Mouse (Mus musculus) limb, embryonic 11.5 days (tissue): ENCODE measurements at regions not wholly inside any gene's neighbourhood (a gene's known extent, or its start where the extent isn't known, plus 50 kb on each side); places are given as distances from the start of the nearest gene placed in this dataset.
A peak's percentile ranks its signal among the peaks of the same experiment; 100 is the strongest.

Source experiments
- ATAC-seq: fragments of 200-750 bp; cut with Nextera tagmentation; 2 replicates; pipeline ENCODE4 v1.8.0; 2017; ENCODE audit warnings: low read depth; ENCODE audit not compliant: insufficient number of reproducible peaks, low FRiP score, low TSS enrichment
- DNase-seq: peaks from one replicate; pipeline ENCODE4 v3.0.0-alpha.2; 2015; ENCODE audit warnings: low spot score
- H3K27ac ChIP-seq: fragments of 300-500 bp; sonication (generic); replicated peaks from 2 replicates; pipeline ENCODE4 v1.5.1; 2014; ENCODE audit warnings: low read depth, mild to moderate bottlenecking, low read length
- H3K27me3 ChIP-seq: fragments of 300-500 bp; sonication (generic); 2 replicates; pipeline ENCODE4 v1.6.1; 2014; ENCODE audit warnings: mild to moderate bottlenecking, low read length, mixed read lengths; ENCODE audit not compliant: control insufficient read depth, insufficient read depth
- H3K36me3 ChIP-seq: fragments of 300-500 bp; sonication (generic); 2 replicates; pipeline ENCODE4 v1.6.1; 2014; ENCODE audit warnings: mild to moderate bottlenecking, low read length, moderate library complexity, mixed read lengths; ENCODE audit not compliant: control insufficient read depth, insufficient read depth
- H3K4me1 ChIP-seq: fragments of 300-500 bp; sonication (generic); 2 replicates; pipeline ENCODE4 v1.6.1; 2014; ENCODE audit warnings: low read length, mixed read lengths; ENCODE audit not compliant: control insufficient read depth, insufficient read depth
- H3K4me2 ChIP-seq: fragments of 300-500 bp; sonication (generic); 2 replicates; pipeline ENCODE4 v1.6.1; 2014; ENCODE audit warnings: low read depth, mild to moderate bottlenecking, moderate library complexity; ENCODE audit not compliant: severe bottlenecking
- H3K4me3 ChIP-seq: fragments of 300-500 bp; sonication (generic); 2 replicates; pipeline ENCODE4 v1.5.1; 2014; ENCODE audit warnings: low read depth, low read length
- H3K9ac ChIP-seq: fragments of 300-500 bp; sonication (generic); 2 replicates; pipeline ENCODE4 v1.6.1; 2014; ENCODE audit warnings: mild to moderate bottlenecking, low read length
- H3K9me3 ChIP-seq: fragments of 300-500 bp; sonication (generic); 2 replicates; pipeline ENCODE4 v1.6.1; 2016; ENCODE audit warnings: low read length; ENCODE audit not compliant: control insufficient read depth
- WGBS: fragments of 180-500 bp; shearing (Covaris S2); extraction: QIAGEN DNeasy Blood & Tissue Kit; methylation state at CpG from one replicate; pipeline ENCODE4 v1.1.7; 2014; 5-methylcytosine and 5-hydroxymethylcytosine counted together

DNA sequence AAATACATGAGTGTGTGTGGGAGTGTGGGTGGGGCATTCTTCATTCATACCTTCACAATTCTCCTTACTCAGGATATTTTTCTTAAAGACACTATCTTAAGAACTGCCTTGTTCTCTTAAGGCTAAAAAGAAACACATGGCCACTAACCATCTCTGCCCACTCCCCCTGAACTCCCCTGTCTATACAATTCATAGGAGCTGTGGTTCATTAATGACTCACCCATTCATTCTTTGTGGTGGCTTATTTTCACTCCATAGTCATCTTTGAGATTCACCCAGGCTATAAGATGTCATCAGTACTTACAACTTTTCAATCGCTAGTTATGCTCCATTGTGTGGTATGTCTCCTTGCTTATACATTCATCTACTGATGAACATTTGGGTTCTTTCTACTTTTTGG is 97.7 kb upstream of the Spred1 start:
- no peaks in the 10 kb centered on the region for H3K9me3 ChIP-seq
- H3K4me1 ChIP-seq = peaks cover 5% of the 10 kb centered on the region
- H3K27ac ChIP-seq = no peak overlapping the region
- no peak overlapping the region for H3K4me2 ChIP-seq
- DNase-seq (no peak), ATAC-seq (no peak)
- no peaks in the 10 kb centered on the region for H3K27me3 ChIP-seq
- H3K4me3 ChIP-seq = no peak overlapping the region
- H3K36me3 ChIP-seq = no peaks in the 10 kb centered on the region
- 94% methylated on average over 1 of the region's 1 CpGs for WGBS
- no peak overlapping the region for H3K9ac ChIP-seq

DNA sequence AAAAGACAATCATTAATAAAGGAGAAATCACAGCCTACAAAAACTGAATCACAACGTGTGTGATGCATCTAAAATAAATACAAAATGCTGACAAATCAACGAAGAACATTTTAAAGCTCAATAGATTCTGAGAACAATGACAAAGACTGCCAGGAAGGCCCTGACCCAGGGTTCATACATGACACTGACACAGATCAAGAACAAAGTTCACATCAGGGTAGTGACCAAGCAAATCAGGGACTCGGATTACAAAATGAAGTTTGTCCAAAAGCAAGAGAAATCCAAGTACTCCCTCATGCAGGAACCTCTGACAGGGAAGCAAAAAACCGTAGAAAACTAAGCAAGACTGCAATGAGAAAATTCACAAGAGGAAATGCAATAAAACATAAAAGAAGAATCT is 94.1 kb upstream of the Spred1 start:
- no peak overlapping the region for H3K27ac ChIP-seq
- no peak overlapping the region for H3K4me3 ChIP-seq
- no peaks in the 10 kb centered on the region for H3K9me3 ChIP-seq
- no peaks in the 10 kb centered on the region for H3K27me3 ChIP-seq
- 74% methylated on average over 4 of the region's 4 CpGs for WGBS
- H3K4me1 ChIP-seq = no peaks in the 10 kb centered on the region
- no peak overlapping the region for H3K9ac ChIP-seq
- H3K4me2 ChIP-seq = no peak overlapping the region
- no peaks in the 10 kb centered on the region for H3K36me3 ChIP-seq
- ATAC-seq (no peak), DNase-seq (no peak)

DNA sequence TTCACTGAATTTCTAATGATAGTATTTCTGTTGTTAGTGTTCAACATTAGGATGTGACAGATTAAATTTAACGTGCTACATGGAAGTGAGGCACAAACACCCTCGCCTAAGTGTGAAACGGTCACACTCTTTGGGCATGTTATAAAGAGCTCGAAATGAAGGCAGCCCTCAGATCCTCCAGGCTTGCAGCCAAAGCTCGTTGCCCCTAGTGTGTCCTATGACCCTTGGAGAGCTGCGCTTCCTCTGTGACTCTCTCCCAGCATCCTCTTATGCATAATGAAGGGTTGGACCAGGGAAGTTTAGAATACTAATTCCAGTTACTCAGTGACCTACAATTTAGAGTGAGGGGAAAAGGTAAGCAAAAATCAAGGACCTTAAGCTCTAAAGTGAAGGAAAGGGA is 92.4 kb upstream of the Spred1 start:
- DNase-seq = no peak
- WGBS = 67% methylated on average over 6 of the region's 6 CpGs

DNA sequence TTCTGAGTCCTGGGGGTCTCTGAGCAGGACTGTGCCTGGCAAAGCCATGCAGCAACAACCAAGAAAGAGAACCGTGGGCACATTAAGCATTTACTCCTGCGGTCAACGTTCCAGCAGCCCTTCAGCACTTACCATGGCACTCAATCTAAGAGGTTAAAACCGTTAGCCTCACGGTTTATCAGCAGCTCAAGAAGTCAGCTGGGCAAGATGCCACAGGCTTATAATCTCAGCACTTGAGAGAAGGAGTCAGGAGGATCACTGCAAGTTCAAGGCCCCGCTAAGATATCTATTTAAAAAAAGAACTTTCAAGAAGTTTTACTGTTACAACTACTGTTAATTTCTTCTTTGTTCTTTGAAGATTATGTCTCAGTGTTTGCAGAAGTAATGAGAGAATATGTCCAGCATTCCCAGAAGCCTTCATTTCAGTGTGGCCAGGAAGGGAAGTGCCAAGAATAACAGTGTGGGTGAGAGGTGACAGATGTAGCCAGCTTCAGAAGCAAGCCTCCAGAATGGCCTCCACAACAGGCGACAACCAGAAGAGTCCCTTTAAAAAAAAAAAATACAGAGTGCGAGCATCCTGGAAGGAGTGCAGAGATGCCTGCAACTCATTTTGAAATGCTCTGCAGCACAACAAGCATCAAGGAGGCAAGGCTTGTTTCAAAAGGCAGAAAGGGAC is 84.8 kb upstream of the Spred1 start:
- H3K4me3 ChIP-seq = no peak overlapping the region
- ATAC-seq = no peak
- H3K9ac ChIP-seq = no peak overlapping the region
- no peaks in the 10 kb centered on the region for H3K36me3 ChIP-seq
- H3K4me2 ChIP-seq = no peak overlapping the region
- no peaks in the 10 kb centered on the region for H3K27me3 ChIP-seq
- H3K4me1 ChIP-seq = no peaks in the 10 kb centered on the region
- H3K9me3 ChIP-seq = no peaks in the 10 kb centered on the region
- H3K27ac ChIP-seq = no peak overlapping the region
- WGBS = 76% methylated on average over 8 of the region's 8 CpGs
- DNase-seq = no peak

More for the DNA sequence above, 92.4 kb upstream of the Spred1 start:
- Histone ChIP-seq H3K4me2 (no peak overlapping the region), H3K9ac (no peak overlapping the region), H3K9me3 (no peaks in the 10 kb centered on the region), H3K4me1 (no peaks in the 10 kb centered on the region), H3K27me3 (no peaks in the 10 kb centered on the region), H3K4me3 (no peak overlapping the region), H3K36me3 (no peaks in the 10 kb centered on the region), H3K27ac (no peak overlapping the region)
- ATAC-seq = no peak

DNA sequence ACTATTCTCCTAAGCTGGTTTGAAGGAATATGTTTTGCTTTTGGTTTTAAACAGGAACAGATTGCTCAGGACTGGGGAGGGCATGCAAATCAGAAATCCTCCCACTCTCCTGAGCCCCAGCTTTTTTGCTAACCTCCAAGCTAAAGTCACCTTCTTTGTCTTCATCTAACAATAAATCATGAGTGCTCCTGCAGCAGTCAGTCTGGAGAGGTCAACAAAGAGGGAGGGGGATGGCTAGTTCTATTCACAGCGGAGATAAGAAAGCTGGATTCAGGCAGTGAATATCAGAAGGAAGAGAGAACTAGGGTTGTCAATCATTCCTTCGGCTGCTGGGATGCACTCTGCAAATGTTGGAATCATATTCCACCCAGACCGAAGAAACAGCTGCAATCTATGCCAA is 81.0 kb upstream of the Spred1 start:
- DNase-seq (no peak), ATAC-seq (no peak)
- Histone ChIP-seq H3K4me3 (no peak overlapping the region), H3K4me2 (no peak overlapping the region), H3K4me1 (peaks cover 8% of the 10 kb centered on the region; the same call in 1 of the 2 replicates), H3K27me3 (no peaks in the 10 kb centered on the region), H3K9ac (no peak overlapping the region), H3K9me3 (no peaks in the 10 kb centered on the region), H3K36me3 (no peaks in the 10 kb centered on the region), H3K27ac (no peak overlapping the region)
- WGBS = 69% methylated on average over 3 of the region's 3 CpGs

DNA sequence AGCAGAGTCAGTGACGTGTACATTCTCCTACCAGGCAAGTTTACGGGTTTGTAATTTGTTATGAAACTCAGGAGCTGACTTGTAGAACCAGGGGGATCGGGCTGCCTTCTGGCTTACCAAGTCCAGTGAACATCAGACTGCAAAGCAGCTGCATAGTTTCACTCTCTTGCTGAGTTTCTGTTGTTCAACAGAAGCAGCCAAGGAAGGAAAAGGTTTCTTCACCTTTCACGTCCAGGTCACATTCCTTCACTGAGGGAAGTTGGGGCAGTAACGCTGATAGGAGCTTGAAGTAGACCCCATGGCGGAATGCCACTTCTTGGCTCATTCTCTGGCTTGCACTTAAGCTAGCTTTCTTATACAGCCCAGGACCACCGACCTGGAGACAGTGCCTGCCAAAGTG is 77.3 kb upstream of the Spred1 start:
- H3K36me3 ChIP-seq = no peaks in the 10 kb centered on the region
- ATAC-seq (no peak), DNase-seq (peak; percentile 33)
- no peak overlapping the region for H3K9ac ChIP-seq
- H3K27ac ChIP-seq = no peak overlapping the region; the same call in 1 of the 2 replicates
- H3K27me3 ChIP-seq = no peaks in the 10 kb centered on the region
- 36% methylated on average over 7 of the region's 7 CpGs for WGBS
- no peaks in the 10 kb centered on the region for H3K9me3 ChIP-seq
- peaks cover 8% of the 10 kb centered on the region; the same call in 1 of the 2 replicates for H3K4me1 ChIP-seq
- no peak overlapping the region for H3K4me3 ChIP-seq
- no peak overlapping the region for H3K4me2 ChIP-seq

DNA sequence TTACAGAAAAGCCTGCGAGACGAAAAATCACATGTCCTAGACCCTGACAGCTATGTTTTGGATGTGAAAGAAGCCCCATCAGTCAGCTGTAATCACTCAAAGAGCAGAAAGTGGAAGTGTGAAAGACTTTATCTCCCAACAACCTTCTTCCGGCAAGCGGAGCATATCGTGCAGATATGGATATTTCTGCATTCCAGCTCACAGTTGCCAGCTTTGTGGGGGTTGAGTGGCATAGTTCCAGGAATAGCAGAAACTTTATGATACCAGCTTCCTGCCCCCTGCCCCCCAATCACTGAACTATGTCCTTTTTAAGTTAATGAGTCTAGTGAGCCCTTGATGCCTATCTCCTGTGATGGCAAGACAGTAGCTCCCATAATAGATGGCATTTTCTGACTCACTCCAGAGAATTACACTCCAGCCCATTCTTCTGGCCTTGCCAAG is 72.9 kb upstream of the Spred1 start:
- peaks cover 8% of the 10 kb centered on the region; the same call in 1 of the 2 replicates for H3K4me1 ChIP-seq
- DNase-seq = no peak
- 87% methylated on average over 5 of the region's 5 CpGs for WGBS
- H3K27ac ChIP-seq = no peak overlapping the region
- no peak overlapping the region for H3K9ac ChIP-seq
- no peak overlapping the region for H3K4me2 ChIP-seq
- ATAC-seq = no peak
- H3K36me3 ChIP-seq = no peaks in the 10 kb centered on the region
- H3K4me3 ChIP-seq = no peak overlapping the region
- no peaks in the 10 kb centered on the region for H3K9me3 ChIP-seq
- no peaks in the 10 kb centered on the region for H3K27me3 ChIP-seq

DNA sequence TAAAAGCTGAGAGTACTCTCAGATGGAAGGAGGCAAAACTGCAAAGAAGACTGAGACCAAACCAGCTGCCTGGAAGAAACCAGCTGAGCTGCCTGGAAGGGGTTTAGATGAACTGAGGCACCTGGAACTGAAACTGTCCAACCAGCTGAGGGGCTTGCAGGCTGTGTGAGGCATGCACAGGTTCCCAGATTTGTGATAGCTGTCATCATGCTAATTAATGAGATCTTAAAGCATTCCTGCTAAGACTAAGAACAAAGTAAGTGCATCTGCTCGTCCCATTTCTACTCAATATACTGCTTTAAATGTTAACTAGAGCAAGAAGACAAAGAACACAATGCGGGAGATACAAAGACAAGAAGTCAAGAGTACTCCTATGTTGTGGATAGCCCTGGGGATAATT is 71.1 kb upstream of the Spred1 start:
- Histone ChIP-seq H3K4me1 (no peaks in the 10 kb centered on the region), H3K27ac (no peak overlapping the region), H3K27me3 (no peaks in the 10 kb centered on the region), H3K9me3 (no peaks in the 10 kb centered on the region), H3K9ac (no peak overlapping the region), H3K4me2 (no peak overlapping the region), H3K4me3 (no peak overlapping the region), H3K36me3 (no peaks in the 10 kb centered on the region)
- DNase-seq (no peak), ATAC-seq (no peak)
- 86% methylated on average over 2 of the region's 2 CpGs for WGBS

DNA sequence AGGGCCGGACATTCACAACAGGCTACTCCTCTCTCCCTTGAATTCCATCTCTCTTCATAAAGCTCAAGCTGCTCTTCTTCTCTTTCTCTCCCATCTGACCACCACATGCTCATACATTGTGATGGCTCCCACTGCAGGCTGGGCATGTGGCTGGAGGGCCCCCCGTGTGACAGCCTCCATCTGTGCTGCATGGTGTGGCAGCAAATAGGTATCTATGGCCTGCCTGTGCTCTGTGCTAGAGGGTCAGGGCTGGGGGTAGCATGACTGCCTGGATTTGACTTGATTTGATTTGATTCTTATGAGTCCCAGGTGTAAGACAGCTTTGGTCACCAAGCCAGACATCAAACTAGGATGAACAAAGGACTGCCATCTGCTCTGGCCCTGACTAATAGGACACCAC is 57.0 kb upstream of the Spred1 start:
- Histone ChIP-seq H3K27ac (no peak overlapping the region), H3K4me2 (no peak overlapping the region), H3K9me3 (no peaks in the 10 kb centered on the region), H3K9ac (no peak overlapping the region), H3K27me3 (no peaks in the 10 kb centered on the region), H3K36me3 (no peaks in the 10 kb centered on the region), H3K4me3 (no peak overlapping the region), H3K4me1 (peaks cover 3% of the 10 kb centered on the region; the same call in 1 of the 2 replicates)
- ATAC-seq (no peak), DNase-seq (no peak)
- 73% methylated on average over 2 of the region's 2 CpGs for WGBS
